Mouse (Mus musculus) cortical plate, adult 2 months (tissue): ENCODE data around the gene Tnfrsf1b.

Experiments used
- CTCF ChIP-seq: fragments of 200-500 bp; IDR thresholded peaks from 2 replicates; pipeline ENCODE4 v1.5.1; 2011; ENCODE audit warnings: mild to moderate bottlenecking, control low read depth, low read length; ENCODE audit not compliant: insufficient read depth; ENCODE audit errors: extremely low read depth
- POLR2A ChIP-seq: fragments of 200-500 bp; IDR thresholded peaks from 2 replicates; pipeline ENCODE4 v1.6.1; 2011; ENCODE audit warnings: mild to moderate bottlenecking, low read length, control low read depth; ENCODE audit not compliant: insufficient read depth; ENCODE audit errors: extremely low read depth

DNA sequence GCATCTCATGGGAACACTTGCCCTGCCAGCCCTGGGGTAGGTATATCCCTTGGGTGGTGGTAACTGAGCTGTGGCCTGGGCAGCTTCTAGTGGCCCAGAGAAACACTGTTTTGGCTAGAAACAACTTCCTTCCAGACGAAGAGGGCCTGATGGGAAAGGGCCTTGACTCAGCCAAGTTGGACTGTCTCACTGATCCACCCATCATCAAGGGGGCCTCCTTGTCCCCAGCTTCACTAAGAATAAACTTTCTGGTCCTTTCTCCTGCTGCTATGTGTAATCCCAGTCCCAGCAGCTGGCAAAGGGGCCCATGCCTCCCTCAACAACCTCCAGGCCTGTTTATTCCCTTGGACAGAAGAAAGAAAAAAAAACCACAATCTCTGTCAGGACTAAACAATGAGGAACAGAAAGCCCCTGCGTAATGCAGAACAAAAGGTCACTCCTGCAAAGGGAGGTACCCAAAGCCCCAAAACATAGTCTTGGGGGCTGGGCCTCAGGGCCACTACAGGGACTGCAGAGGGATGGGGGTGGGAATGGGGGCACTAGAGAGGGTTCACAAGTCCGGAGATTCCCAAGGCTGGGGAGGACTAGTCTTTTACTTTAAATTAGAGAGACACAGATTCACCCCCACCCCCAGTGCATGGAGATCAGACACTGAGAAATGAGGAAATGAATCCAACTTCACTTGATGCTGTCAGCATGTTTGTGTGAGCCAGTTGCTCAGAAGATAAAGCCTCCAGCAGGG, 13.0 kb downstream of the Tnfrsf1b start:
- TF ChIP-seq POLR2A = no peak
- TF ChIP-seq CTCF = no peak
